Mouse (Mus musculus): ENCODE data around the gene BC030867. TPM values are rescaled to one million over a fixed set of nuclear protein-coding genes. Genes with fewer than 3 reads are reported as not detected.
A peak's percentile ranks its signal among the peaks of the same experiment; 100 is the strongest.

BC030867 gene
- total RNA-seq, 2 experiments from 2014 or later, result 0.76 to 0.79 TPM

DNA sequence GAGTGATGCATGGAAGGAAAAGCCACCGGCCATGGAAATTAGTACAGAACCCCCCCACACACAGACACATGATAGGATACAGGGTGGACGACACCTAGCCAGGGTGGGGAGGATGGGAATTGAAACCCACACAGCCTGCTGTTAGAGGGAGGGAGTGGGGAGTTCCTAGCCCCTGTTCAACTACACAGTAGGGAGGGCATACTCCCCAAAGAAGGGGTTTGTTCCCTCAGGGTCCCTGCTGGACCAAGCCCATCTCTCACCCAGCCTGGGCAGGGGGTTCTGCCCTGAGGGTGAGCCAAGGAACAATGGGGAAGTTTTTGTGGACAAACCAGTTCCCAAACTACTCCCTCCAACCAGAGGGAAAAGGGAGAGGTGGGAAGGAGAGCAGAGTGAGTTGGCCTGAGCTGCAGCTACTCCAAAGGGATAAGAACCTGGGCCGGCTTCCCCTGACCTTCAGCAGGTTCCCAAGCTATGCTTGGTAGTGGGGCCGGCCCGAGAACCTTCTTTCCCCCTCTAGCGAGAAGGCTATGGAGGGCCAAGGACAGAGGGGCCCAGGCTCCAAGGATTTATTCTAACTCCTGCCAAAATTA is 40.9 kb downstream of the BC030867 start:
- no peak for DNase-seq (ENCODE audit: low spot score in 2 of 2)

GRCm38 (mm10) chr11:102290141-102290540 is 41.5 kb downstream of the BC030867 start:
- DNase-seq (ENCODE audit: low spot score in 2 of 2), result no peak

- DNase-seq (ENCODE audit: low spot score in 2 of 2), result no peak
Measured at GRCm38 (mm10) chr11:102291051-102291535, 42.4 kb downstream of the BC030867 start.

DNA sequence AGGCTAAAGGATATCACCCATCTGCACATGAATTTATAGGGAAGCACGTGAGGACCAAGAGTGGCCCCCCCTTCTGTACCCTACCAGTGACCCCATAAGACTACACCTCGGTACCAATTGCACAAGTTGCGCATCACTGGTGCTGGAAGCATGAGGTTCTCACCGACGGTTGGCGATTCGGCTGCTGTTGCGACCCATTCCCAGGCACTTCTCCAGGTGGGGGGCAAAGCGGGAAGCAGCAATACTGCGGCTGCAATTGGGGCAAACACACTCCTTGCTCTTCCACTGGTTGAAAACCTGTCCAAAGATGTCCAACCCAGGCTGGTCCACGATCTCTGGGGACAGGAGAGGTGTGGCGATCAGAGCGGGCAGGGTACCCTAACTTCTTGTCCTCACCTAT is 45.3 kb downstream of the BC030867 start:
- no peak for DNase-seq (ENCODE audit: low spot score in 2 of 2)

- no peak for DNase-seq (ENCODE audit: low spot score in 2 of 2)
Measured at GRCm38 (mm10) chr11:102294416-102294815, 45.7 kb downstream of the BC030867 start.

DNA sequence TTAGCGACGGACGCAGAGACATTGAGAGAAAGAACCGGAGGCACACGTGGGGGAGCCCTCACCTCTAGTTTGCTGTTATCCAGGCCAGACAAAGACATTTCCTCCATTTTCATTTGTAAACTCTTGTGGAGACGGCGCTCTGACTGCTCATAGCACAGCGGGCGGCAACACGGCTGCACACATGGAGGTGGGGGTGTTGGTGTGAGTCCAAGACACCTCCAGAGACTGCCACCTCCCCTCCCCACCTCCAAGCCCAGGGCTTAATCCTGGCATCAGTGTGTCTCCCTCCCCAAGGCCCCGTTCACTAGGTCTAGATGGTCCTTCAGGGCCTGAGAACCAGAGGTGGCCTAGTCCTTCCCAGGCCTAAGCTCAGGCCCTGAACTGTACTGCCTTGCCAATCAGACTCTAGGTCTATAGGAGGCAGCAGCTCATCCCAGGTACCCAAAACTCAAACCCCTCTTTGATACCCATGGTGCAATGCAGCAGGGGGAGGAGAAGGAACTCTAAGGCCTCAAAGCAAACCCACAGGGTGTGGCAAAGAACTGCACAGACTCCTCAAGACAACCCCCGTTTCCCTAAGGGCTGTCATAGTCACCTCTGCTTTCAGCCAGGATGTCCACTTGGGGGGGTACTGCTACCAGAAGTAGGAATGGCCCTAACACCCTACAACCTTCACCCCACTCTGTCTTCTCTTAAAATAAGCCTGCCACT is 46.4 kb downstream of the BC030867 start:
- peak in 1 of 2 experiments; percentile 26 for DNase-seq (ENCODE audit: low spot score in 2 of 2)

- peak in 1 of 2 experiments; percentile 53 for DNase-seq (ENCODE audit: low spot score in 2 of 2)
Measured at GRCm38 (mm10) chr11:102295598-102296471, 47.2 kb downstream of the BC030867 start.

- peak; percentile 96 to 98 for DNase-seq (ENCODE audit: low spot score in 2 of 2)
Measured at GRCm38 (mm10) chr11:102296491-102297472, 48.1 kb downstream of the BC030867 start, which contains the start of gene Atxn7l3. Atxn7l3 (minus strand) TSS chr11:102296631.

DNA sequence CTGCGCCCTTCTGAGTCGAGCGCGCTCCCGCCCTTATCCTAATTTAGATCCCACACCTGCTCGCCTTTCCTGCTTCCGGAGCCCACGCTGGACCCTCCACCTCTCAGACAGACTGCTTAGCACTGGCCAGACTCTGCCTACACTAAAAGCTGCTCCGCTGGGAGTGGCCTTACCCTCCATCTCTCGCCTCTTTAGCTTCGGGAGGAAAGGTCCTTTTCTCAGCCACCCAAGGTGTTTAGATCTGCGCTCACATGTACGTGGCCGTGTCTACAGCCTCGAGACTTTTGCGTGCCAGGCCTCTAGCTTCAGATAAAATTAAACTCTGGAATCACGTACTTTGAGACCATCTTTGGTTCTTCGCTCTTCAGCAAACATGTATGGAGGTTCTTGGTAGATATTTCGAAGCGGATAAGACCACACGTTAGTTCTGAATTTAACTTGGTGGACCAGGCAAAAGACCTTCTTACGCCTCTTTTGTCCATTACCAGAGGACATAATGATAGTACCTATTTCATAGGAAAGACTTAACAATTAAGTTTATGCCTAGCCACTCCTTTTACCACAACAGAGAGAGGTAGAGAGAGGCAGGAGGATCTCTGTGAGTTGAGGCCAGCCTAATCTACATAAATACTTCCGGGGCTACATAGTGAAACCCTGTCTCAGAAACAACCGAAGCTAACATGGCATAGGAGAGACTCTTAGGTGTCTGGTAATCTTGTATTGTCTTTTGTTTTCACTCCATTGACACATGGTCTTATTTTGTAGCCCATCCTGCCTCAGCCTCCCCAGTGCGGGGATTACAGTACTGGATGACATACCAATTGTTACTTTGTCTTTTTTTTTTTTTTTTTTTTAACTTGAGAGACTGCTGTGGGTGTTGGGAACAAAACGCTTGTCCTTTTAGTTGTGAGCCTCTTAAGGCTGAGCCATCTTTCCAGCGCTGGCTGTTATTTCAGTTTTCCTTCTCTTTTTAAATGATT is 49.2 kb downstream of the BC030867 start:
- DNase-seq (ENCODE audit: low spot score in 2 of 2), result no peak

DNA sequence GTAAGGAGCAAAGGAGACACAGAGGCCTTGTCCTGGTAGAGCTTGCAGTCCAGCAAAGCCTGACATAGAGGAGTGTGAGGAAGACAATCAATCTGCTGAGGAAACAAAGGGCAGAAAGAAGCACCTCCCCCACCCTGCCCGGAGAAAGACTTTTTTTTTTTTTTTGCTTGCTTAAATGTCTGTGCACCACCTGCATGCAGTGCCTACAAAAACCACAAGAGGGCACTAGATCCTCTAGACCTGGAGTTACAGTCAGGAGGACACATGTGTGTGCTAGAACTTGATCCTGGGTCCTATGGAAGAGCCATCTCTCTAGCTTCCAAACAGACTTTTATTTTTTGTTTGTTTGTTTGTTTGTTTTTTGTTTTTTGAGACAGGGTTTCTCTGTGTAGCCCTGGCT is 51.2 kb downstream of the BC030867 start:
- DNase-seq (ENCODE audit: low spot score in 2 of 2), result peak in 1 of 2 experiments; percentile 52

DNA sequence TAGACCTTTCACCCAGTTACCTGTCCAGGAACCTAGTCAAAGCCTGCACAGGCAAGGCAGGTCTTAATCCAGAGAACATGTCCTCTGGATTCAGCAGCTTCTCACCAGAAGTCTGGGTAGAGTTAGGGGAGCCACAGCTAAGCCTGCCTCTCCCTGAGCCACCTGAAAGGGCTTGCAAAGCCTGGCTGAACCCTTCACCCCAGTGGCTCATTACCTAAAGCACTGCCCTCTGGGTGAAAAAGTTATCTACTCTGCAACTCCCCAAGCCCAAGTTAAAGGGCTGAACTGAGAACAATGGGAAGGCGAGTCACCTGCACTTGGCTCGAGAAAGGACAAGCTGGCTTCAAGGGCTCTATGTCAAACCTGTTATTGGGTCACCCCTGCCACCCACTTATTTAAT is 55.5 kb downstream of the BC030867 start:
- DNase-seq (ENCODE audit: low spot score in 2 of 2), result no peak

DNA sequence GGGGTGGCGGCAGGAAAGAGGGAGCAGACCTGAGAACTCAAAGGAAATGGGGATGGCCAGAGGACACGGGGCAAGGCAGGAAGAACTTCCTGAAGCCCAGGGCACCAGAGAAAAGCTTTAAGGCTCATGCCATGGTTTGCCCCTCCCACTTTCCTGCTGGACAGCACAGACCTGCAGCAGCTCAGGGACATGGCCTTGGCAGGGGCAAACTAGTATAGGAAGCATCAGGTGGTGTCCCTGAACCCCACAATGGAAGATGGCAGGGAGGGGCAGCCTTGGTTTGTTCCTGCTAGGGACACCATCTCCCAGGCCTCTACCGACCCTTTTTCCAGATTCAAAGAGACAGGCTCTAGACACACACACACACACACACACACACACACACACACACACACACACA is 56.7 kb downstream of the BC030867 start:
- no peak for DNase-seq (ENCODE audit: low spot score in 2 of 2)

DNA sequence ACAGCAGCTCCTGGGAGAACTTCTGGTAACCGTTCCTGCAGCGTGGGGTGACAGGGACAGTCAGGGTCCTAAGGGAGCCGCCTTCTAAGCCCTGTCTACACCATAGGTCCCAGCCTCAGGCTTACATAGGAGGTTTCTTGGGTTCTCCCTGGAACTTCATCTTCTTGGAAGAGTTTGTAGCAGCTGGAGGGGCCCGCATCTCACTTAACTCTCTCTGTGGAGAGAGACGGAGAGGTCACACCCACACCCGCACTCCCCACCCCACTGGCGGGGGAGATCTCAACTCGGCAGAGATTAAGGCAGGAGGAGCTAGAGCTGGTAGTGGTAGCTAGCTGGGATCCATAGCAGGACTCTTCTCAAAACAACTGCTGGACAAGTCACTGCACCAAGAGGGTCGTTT is 59.4 kb downstream of the BC030867 start:
- DNase-seq (ENCODE audit: low spot score in 2 of 2), result no peak

- DNase-seq (ENCODE audit: low spot score in 2 of 2), result peak; percentile 96 to 97
Measured at GRCm38 (mm10) chr11:102308979-102309378, 60.3 kb downstream of the BC030867 start.

DNA sequence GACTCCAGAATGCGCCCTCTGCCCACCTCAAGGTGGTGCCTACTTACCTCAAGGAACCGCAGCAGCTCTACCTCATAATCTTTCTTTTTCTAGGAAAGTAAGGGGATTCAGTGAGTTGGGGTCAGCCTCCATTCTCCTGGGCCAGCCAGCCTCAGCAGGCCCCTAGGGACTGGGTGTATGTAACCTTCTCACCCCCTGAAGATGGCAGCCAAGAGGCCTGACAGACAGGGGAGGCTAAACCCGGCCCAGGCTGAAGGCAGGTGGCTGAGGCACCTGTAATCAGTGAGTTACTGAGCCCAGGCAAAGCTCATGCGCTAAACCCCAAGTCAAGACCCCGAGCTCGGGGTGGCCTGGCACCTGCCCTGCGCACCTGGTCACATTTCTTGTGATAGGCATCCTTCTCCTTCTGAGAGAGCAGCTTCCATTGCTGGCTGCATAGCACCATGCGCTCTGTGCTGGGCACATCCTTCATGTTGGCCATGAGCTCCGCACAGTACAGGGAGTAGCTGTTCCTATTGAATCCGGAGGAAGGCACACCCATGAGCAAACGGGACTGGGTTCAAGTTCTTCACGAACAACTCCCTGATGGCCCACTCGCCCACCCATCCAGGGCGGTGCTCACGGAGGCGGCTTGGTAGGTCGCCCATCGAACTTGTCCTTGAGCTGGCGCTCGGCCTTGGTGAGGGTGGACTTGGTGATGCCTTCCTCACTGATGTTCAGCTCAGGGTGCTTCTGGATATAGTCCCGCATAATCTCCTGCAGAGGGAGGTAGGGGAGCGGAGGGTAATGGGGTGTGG is 61.3 kb downstream of the BC030867 start:
- DNase-seq (ENCODE audit: low spot score in 2 of 2), result no peak

DNA sequence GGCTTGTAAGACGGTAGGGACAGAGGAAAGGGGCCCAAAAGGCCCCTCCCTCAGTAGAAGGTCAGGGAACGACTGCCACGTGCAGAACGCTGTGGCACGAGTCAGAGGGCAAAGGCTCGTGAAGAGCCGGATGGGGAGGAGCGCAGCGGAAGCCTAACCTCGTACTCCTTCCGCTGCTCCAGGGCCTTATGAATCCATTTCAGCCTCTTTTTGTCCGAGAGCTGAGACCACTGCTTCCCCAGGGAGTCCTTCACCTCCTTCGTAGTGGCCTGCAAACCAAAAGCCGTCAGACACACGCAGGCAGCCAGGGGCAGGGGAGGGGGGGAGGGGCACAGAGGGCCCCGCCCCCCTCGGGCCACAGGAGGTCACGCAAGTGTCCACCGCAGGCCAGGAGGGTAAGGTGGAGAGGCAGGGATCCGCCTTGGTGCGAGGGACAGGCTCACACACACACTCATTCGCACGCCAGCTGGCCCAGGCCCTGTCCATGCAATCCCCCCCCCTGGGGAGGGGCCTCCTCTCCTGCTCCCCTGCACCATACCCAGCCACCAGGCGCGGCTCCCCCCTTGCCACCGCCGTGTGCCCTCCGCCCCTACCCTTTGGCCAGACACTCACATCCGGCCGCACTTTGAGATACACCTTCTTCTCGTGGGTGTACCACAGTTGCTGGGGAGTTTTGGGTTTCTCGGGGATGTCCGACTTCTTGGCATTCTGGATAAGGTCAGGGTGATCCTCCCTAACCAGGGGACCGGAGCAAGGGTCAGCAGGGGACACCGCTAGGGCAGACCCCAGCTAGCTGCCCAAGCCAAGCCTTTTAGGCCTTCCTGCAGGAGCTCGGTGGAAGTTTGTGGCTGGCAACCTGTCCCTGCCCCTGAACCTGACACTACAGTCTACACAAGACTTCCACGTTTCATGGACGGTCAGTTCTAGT is 62.4 kb downstream of the BC030867 start:
- DNase-seq (ENCODE audit: low spot score in 2 of 2), result no peak

- no peak for DNase-seq (ENCODE audit: low spot score in 2 of 2)
Measured at GRCm38 (mm10) chr11:102311966-102312365, 63.3 kb downstream of the BC030867 start.
